Mouse (Mus musculus): Measurements from ENCODE around the gene Cmtm2a. TPM values are rescaled to one million over a fixed set of nuclear protein-coding genes. Genes with fewer than 3 reads are reported as not detected.

Cmtm2a gene
- polyA plus RNA-seq, 1 experiment = not detected

GRCm38 (mm10) chr8:104239418-104239861, 53.5 kb downstream of the Cmtm2a start:
- peak; percentile 78 for TF ChIP-seq GATA1 (IDR thresholded peaks at IDR 0.05; ENCODE audit: low read length)

- TF ChIP-seq GATA1 (IDR thresholded peaks at IDR 0.05; ENCODE audit: low read length) = no peak
These were observed 58.4 kb downstream of the Cmtm2a start for GRCm38 (mm10) chr8:104234573-104234972.

GRCm38 (mm10) chr8:104232919-104233318, 60.1 kb downstream of the Cmtm2a start:
- TF ChIP-seq GATA1 (IDR thresholded peaks at IDR 0.05; ENCODE audit: low read length) = no peak

GRCm38 (mm10) chr8:104232039-104232438, 60.9 kb downstream of the Cmtm2a start:
- TF ChIP-seq GATA1 (IDR thresholded peaks at IDR 0.05; ENCODE audit: low read length) = no peak

Other genes starting within 250 kb of the Cmtm2a start
- gene Cdh5, start 191.6 kb downstream of the Cmtm2a start, polyA plus RNA-seq (2012) = not detected in 2 replicates
- not detected in 2 replicates for gene Bean1, start 122.7 kb downstream of the Cmtm2a start, polyA plus RNA-seq (2012)
- gene Tk2, start 44.6 kb downstream of the Cmtm2a start, polyA plus RNA-seq (2012) = 26.8 and 33.1 TPM in 2 replicates
- gene Cklf, start 42.3 kb downstream of the Cmtm2a start, polyA plus RNA-seq (2012) = 4.0 and 4.9 TPM in 2 replicates
- gene Gm45711, start 16.9 kb upstream of the Cmtm2a start, polyA plus RNA-seq (2012) = not detected in 2 replicates
- gene Cmtm1, start 17.0 kb upstream of the Cmtm2a start, polyA plus RNA-seq (2012) = not detected in 2 replicates
- not detected in 2 replicates for gene Gm11020, start 28.4 kb upstream of the Cmtm2a start, polyA plus RNA-seq (2012)
- gene Cmtm2b, start 29.0 kb upstream of the Cmtm2a start, polyA plus RNA-seq (2012) = not detected in 2 replicates
- gene Cmtm3, start 46.2 kb upstream of the Cmtm2a start, polyA plus RNA-seq (2012) = not detected in 2 replicates
- gene Cmtm4, start 102.6 kb upstream of the Cmtm2a start, polyA plus RNA-seq (2012) = not detected in 2 replicates
- 22.0 and 28.3 TPM in 2 replicates for gene Dync1li2, start 149.9 kb upstream of the Cmtm2a start, polyA plus RNA-seq (2012)
- not detected in 2 replicates for gene Terb1, start 216.7 kb upstream of the Cmtm2a start, polyA plus RNA-seq (2012)
- 5.5 and 8.9 TPM in 2 replicates for gene Nae1, start 241.5 kb upstream of the Cmtm2a start, polyA plus RNA-seq (2012)
- 0.10 and 0.36 TPM in 2 replicates for gene Car7, start 241.5 kb upstream of the Cmtm2a start, polyA plus RNA-seq (2012)

Measured in G1E-ER4 (cell line).